Mouse (Mus musculus) kidney, embryonic 14.5 days (tissue): Measurements from ENCODE around the gene 1600014C10Rik. TPM values are rescaled to one million over a fixed set of nuclear protein-coding genes. Genes with fewer than 3 reads are reported as not detected.

ENCODE experiments used
- ATAC-seq: fragments of 200-750 bp; cut with Nextera tagmentation; 2 replicates; pipeline ENCODE4 v1.8.0; 2017; ENCODE audit warnings: moderate number of reproducible peaks, mild to moderate bottlenecking, moderate TSS enrichment, moderate library complexity; ENCODE audit not compliant: low FRiP score, low TSS enrichment
- H3K27ac ChIP-seq: fragments of 300-500 bp; sonication (generic); 2 replicates; pipeline ENCODE4 v1.5.1; 2014; ENCODE audit warnings: low read depth, mild to moderate bottlenecking, low read length, moderate library complexity, mixed read lengths
- H3K27me3 ChIP-seq: fragments of 300-500 bp; sonication (generic); 2 replicates; pipeline ENCODE4 v1.6.1; 2014; ENCODE audit warnings: mild to moderate bottlenecking, low read length; ENCODE audit not compliant: control insufficient read depth, insufficient read depth
- H3K36me3 ChIP-seq: fragments of 300-500 bp; sonication (generic); 2 replicates; pipeline ENCODE4 v1.6.1; 2014; ENCODE audit warnings: low read length, mixed read lengths; ENCODE audit not compliant: control insufficient read depth, insufficient read depth
- H3K4me1 ChIP-seq: fragments of 300-500 bp; sonication (generic); 2 replicates; pipeline ENCODE4 v1.6.1; 2014; ENCODE audit warnings: low read length, mixed read lengths; ENCODE audit not compliant: control insufficient read depth, insufficient read depth
- H3K4me2 ChIP-seq: fragments of 300-500 bp; sonication (generic); replicated peaks from 2 replicates; pipeline ENCODE4 v1.6.1; 2014; ENCODE audit warnings: low read depth, mild to moderate bottlenecking, low read length
- H3K4me3 ChIP-seq: fragments of 300-500 bp; sonication (generic); 2 replicates; pipeline ENCODE4 v1.5.1; 2014; ENCODE audit warnings: mild to moderate bottlenecking, low read length
- H3K9ac ChIP-seq: fragments of 300-500 bp; sonication (generic); 2 replicates; pipeline ENCODE4 v1.6.1; 2014; ENCODE audit warnings: low read depth, mild to moderate bottlenecking, low read length, moderate library complexity
- H3K9me3 ChIP-seq: fragments of 300-500 bp; sonication (generic); 2 replicates; pipeline ENCODE4 v1.6.1; 2016; ENCODE audit warnings: low read length; ENCODE audit not compliant: control insufficient read depth
- WGBS: fragments of 180-500 bp; shearing (Covaris S2); extraction: QIAGEN DNeasy Blood & Tissue Kit; methylation state at CpG from one replicate; pipeline ENCODE4 v1.1.7; 2014; 5-methylcytosine and 5-hydroxymethylcytosine counted together
- polyA plus RNA-seq: library from polyadenylated mRNA; unstranded; fragments of >200 nt; fragmentation: Nextera tagmentation; extraction: Ambion mirVana; gene quantifications from 2 replicates; pipeline ENCODE4 v1.2.1, GENCODE M21; 2014

The 1600014C10Rik gene
- polyA plus RNA-seq, 1 experiment from 2014 or later, result 16.6 TPM

- Histone ChIP-seq H3K27me3 (no peaks in the 10 kb centered on the region), H3K36me3 (no peaks in the 10 kb centered on the region), H3K4me2 (no peak overlapping the region), H3K9ac (no peak overlapping the region), H3K27ac (no peak overlapping the region), H3K4me1 (no peaks in the 10 kb centered on the region), H3K9me3 (no peaks in the 10 kb centered on the region), H3K4me3 (no peak overlapping the region)
- 82% methylated on average over 9 of the region's 9 CpGs for WGBS
- no peak for ATAC-seq
These were observed 24.1 kb upstream of the 1600014C10Rik start for GRCm38 (mm10) chr7:38158764-38159458.

- no peaks in the 10 kb centered on the region for H3K27me3 ChIP-seq
- H3K4me3 ChIP-seq, result no peak overlapping the region
- H3K4me2 ChIP-seq, result no peak overlapping the region
- no peak overlapping the region for H3K9ac ChIP-seq
- WGBS, result 96% methylated on average over 2 of the region's 2 CpGs
- no peak for ATAC-seq
- no peaks in the 10 kb centered on the region for H3K9me3 ChIP-seq
- H3K36me3 ChIP-seq, result no peaks in the 10 kb centered on the region
- no peak overlapping the region for H3K27ac ChIP-seq
- no peaks in the 10 kb centered on the region for H3K4me1 ChIP-seq
These were observed 21.6 kb upstream of the 1600014C10Rik start for GRCm38 (mm10) chr7:38161438-38161837.

- Histone ChIP-seq H3K4me1 (no peaks in the 10 kb centered on the region), H3K27me3 (no peaks in the 10 kb centered on the region), H3K9ac (no peak overlapping the region), H3K36me3 (no peaks in the 10 kb centered on the region), H3K9me3 (no peaks in the 10 kb centered on the region), H3K4me2 (no peak overlapping the region), H3K4me3 (no peak overlapping the region), H3K27ac (no peak overlapping the region)
- ATAC-seq, result no peak
- 29% methylated on average over 9 of the region's 9 CpGs for WGBS
These were observed 19.5 kb upstream of the 1600014C10Rik start for GRCm38 (mm10) chr7:38163433-38164050.

GRCm38 (mm10) chr7:38166930-38167645, 15.9 kb upstream of the 1600014C10Rik start:
- Histone ChIP-seq H3K9me3 (no peaks in the 10 kb centered on the region), H3K27me3 (no peaks in the 10 kb centered on the region), H3K36me3 (no peaks in the 10 kb centered on the region), H3K4me2 (peak overlapping the region; percentile 32; the same call in 1 of the 2 replicates), H3K4me3 (no peak overlapping the region), H3K27ac (no peak overlapping the region), H3K9ac (no peak overlapping the region), H3K4me1 (no peaks in the 10 kb centered on the region)
- no peak for ATAC-seq
- WGBS, result 54% methylated on average over 21 of the region's 21 CpGs

- H3K4me2 ChIP-seq, result peak overlapping the region; percentile 32; the same call in 1 of the 2 replicates
- H3K4me1 ChIP-seq, result no peaks in the 10 kb centered on the region
- 18% methylated on average over 11 of the region's 11 CpGs for WGBS
- H3K9me3 ChIP-seq, result no peaks in the 10 kb centered on the region
- H3K36me3 ChIP-seq, result no peaks in the 10 kb centered on the region
- no peak overlapping the region for H3K9ac ChIP-seq
- no peak overlapping the region for H3K4me3 ChIP-seq
- no peak for ATAC-seq
- H3K27ac ChIP-seq, result no peak overlapping the region
- H3K27me3 ChIP-seq, result no peaks in the 10 kb centered on the region
These were observed 15.3 kb upstream of the 1600014C10Rik start for GRCm38 (mm10) chr7:38167724-38168141.

GRCm38 (mm10) chr7:38173871-38174270, 9.1 kb upstream of the 1600014C10Rik start:
- 20% methylated on average over 14 of the region's 14 CpGs for WGBS
- H3K4me1 ChIP-seq, result no peaks in the 10 kb centered on the region

GRCm38 (mm10) chr7:38174321-38175148, 8.5 kb upstream of the 1600014C10Rik start:
- no peaks in the 10 kb centered on the region for H3K4me1 ChIP-seq
- H3K9ac ChIP-seq, result peak overlapping the region; percentile 51; the same call in 1 of the 2 replicates
- H3K4me2 ChIP-seq, result peak overlapping the region; percentile 44
- peaks cover 3% of the 10 kb centered on the region; the same call in 1 of the 2 replicates for H3K27me3 ChIP-seq
- H3K36me3 ChIP-seq, result no peaks in the 10 kb centered on the region
- WGBS, result 15% methylated on average over 31 of the region's 31 CpGs
- ATAC-seq, result peak; percentile 74
- no peaks in the 10 kb centered on the region for H3K9me3 ChIP-seq
- H3K27ac ChIP-seq, result no peak overlapping the region
- H3K4me3 ChIP-seq, result peak overlapping the region; percentile 28

More at GRCm38 (mm10) chr7:38173871-38174270, 9.1 kb upstream of the 1600014C10Rik start:
- Histone ChIP-seq H3K36me3 (no peaks in the 10 kb centered on the region), H3K4me2 (peak overlapping the region; percentile 44), H3K27me3 (peaks cover 3% of the 10 kb centered on the region; the same call in 1 of the 2 replicates), H3K4me3 (peak overlapping the region; percentile 28; the same call in 1 of the 2 replicates), H3K9ac (peak overlapping the region; percentile 51; the same call in 1 of the 2 replicates), H3K27ac (no peak overlapping the region), H3K9me3 (no peaks in the 10 kb centered on the region)
- no peak for ATAC-seq

- WGBS, result 70% methylated on average over 3 of the region's 3 CpGs
These were observed 7.0 kb upstream of the 1600014C10Rik start for GRCm38 (mm10) chr7:38176056-38176455.

More at GRCm38 (mm10) chr7:38176056-38176455, 7.0 kb upstream of the 1600014C10Rik start:
- Histone ChIP-seq H3K4me1 (no peaks in the 10 kb centered on the region), H3K9me3 (no peaks in the 10 kb centered on the region), H3K27me3 (peaks cover 3% of the 10 kb centered on the region; the same call in 1 of the 2 replicates), H3K27ac (no peak overlapping the region), H3K9ac (no peak overlapping the region), H3K4me3 (no peak overlapping the region), H3K4me2 (no peak overlapping the region), H3K36me3 (no peaks in the 10 kb centered on the region)
- no peak for ATAC-seq
